Mouse (Mus musculus): ENCODE results near the gene Laptm5.

Laptm5 gene

DNA sequence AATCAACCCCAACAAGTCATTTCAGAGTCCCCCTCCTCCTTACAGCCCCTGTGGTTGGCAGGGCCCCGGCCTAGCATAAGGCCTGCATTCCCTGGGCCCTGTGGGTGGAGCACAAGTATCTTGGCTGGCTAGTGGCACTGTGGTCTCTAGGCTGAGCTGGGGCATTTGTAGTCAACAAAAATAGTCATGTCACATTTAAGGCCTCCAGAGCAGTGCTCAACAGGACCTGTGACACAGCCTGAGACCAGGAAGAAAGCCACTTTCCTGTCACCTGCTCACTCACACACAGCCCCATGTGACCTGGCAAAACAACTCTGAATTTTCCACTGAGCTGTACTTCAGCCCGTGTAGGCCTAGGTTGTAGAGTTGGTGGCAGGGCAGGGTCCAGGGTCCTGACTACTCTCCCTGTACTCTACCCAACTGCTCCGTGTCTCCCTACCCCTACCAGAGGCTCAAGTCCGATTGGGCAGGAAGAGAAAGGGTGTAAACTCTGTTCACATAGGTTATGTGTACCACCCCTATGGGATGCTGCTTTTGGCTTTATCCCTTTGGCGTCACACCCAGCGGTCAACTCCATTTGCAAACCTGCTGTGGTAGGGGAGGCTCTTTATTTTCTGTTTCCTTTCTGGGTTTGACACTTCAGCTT, 13.0 kb upstream of the Laptm5 start:
- peak; percentile 46 for DNase-seq

DNA sequence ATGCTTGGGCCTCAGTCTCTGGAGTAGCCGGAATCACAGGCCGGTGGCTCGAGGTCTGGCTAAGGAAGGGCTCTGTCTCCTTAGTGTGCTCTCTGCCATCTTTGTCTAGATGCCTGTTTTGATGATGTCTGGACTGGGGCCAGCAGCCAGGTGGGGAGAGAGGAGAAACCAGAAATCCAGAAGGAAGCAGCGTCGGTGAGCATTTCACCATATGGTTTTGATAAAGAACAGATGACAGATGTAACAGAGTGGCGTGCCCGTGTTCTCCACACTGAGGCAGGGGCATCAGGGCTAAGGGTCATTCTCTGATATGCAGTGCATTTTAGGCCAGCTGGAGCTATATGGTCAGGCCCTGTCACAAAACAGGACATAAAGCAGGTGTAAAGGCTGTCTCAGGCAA, 12.2 kb upstream of the Laptm5 start:
- no peak for DNase-seq

DNA sequence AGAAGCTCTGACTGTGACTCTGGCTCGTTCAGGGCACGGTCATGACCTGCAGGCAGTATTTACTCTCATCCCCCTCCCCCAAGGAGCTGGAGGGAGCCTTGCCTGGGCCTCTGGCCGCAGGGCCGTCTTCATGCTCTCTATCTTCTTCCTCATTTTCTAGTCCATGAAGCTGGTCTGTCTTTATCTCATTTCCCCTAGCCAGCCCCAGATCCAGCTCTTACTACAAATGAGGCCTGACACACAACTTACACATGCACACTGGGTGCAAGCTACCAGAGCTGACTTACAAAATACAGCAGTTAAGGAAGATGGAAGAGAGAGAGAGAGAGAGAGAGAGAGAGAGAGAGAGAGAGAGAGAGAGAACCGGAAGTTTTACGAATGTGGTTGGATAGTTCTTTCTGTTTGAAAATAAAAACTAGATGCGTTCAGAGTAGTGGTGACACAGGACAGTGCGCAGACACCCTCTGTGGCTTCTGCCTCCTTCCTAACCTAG, 10.6 kb upstream of the Laptm5 start:
- no peak for DNase-seq

DNA sequence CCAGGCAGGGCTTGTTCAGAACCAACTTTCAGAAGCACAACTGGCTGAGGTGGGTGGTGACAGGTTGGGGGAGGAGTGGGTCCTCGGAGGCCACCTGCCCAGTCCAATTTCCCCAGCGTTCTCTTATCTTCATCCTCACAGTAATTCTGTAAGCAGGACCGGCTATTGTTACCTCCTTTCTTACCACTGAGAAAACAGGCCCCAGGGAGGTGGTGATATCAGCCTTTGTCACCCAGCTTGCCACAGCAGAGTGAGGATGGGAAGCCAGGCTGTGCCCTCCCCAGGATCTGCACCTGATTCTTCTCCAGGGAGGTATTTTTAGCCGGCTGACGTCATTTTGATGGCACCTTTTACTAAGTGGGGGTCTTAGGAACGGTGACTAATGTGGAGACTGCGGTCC, 7.9 kb upstream of the Laptm5 start:
- DNase-seq: no peak

DNA sequence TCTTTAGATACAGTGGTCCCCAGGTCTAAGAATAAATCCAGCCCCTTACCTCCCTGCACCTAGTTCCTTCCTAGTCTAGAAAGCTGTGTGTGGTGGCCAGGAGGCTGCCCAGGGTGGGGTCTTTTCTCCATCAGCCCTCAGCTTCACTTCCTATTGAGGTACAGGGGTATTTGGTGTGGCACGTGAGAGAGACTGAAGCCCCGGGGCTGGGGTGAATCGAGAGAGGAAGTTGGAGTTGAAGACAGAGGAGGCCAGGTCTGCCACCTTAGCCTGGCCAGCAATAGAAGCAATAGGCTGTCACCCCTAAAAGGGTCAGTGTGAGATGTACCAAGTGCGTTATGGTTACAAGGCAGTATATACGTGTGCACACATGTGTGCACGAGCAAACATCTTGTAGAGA, 7.0 kb upstream of the Laptm5 start:
- DNase-seq: no peak

DNA sequence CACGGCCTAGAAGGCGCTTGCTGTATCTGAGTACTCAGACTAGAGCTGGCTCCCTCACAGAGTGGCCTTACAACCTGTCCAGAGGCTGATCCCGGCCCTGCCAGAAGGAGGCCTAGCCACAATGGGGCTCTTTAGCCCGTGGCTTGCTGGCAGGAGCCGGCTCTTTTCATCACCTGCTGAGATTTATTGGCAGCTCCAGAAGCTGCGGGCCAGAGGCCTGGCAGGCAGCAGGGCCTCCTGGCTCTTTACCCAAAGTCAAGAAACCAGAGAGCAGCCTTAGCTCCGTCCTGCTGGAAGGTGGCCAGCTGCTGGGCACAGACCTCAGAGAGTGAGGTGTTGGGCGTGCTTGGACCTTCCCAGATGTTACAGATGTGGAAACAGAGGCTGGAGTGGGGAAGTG, 6.6 kb upstream of the Laptm5 start:
- DNase-seq: peak; percentile 65

DNA sequence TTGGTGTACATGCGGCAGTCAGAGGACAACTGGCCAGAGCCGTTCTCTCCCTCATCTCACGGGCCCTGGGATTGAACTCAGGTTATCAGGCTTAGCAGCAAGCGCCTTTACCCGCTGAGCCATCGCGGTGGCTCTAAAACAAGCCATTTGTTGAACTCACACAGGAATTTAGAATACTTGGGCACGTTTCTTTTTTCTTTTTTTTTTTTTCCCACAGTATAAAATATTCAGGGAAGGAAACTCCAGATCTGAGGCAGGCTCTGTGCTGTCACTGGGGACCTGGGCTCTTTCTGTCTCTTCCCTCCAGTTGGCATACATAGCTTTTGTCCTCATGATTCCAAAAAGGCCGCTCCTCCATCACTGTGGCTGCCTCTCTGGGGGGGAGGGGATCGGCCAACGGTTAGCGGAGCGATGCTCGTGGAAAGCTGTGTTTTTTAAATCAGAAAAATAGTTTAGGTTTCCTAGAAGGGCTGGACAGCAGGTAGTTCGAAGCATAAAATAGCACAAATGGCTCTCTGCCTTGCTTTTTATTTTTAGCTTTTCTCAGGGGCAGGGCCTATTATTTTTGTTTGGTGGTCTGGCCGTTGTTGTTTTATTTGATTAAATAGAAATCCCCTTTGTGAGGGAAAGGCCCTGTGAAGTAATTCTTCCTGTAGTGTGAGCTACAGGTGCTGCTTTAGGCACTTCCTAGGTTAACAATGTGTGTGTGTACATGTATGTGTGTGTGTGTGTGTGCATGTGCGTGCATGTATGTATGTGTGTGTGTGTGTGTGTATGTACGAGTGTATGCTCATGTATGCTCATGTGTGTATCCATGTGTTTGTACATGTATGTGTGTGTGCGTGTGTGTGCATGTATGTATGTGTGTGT, 5.5 kb upstream of the Laptm5 start:
- DNase-seq: no peak

DNA sequence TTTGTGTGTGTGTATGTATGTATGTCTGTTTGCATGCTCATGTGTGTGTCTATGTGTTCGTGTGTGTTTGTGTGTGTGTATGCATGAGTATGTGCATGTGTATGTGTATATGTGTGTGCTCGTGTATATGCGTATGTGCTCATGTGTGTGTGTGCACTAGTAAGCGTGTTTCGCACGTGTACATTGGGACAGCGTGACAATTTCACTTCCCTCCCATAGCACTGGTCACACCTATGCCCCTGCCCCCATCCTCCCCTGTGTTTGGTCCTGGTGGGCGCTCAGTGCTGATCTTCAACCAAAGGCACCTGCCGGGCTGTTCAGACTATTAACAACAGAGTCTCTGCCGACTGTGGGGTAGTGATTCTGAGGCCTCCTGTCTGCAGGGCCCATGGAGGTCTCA, 4.8 kb upstream of the Laptm5 start:
- DNase-seq: no peak

DNA sequence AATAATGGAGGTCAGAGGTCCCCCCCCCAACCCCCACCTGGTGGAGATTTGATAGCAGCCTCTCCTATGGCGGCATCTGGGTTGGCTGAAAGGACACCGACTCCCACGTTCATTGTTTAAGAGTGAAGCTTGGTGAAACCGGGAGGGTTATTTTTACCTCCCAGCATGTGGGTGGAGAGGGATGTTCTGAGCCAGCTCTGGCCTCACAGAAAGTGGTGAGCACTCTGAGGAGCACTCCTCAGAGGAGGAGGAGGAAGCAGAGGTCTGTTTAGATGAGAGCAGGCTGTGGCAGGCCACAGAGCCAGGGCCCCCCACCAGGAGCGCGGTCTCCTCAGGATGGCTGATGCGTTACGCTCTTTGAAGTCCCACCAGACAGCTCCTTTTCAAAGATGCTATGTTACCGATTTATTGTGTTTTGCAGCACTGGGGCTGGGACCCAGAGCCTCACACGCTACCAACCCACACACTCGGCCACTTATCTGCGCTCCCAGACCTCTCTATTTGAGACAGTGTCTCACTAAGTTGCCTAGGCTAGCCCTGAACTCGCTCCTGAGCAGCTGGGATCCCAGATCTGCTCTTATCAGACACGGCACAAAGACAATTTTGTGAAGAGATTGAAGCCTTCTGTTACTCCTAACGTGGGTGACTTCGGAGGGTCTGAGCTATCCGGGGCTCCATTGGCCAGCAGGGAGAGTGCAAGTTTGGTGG, 3.6 kb upstream of the Laptm5 start:
- no peak for DNase-seq

DNA sequence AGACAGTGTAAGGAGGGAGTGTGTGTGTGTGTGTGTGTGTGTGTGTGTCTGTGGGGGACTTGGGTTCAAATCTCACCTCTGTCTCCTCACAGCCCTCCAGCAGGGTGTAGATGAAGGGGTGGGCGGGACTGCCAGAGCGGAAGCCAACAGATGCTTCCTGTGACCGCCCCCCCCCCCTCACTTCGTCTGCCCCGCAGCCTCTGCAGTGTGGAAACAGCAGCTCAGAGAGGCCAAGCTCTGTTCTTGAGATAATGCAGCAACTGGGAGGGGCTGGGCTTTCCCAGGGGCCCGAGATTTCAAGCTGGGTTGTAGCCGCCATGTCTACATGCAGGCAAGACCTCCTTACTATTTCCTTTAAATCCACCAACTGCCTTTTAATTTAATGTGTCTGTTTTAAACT, 2.3 kb upstream of the Laptm5 start:
- no peak for DNase-seq

DNA sequence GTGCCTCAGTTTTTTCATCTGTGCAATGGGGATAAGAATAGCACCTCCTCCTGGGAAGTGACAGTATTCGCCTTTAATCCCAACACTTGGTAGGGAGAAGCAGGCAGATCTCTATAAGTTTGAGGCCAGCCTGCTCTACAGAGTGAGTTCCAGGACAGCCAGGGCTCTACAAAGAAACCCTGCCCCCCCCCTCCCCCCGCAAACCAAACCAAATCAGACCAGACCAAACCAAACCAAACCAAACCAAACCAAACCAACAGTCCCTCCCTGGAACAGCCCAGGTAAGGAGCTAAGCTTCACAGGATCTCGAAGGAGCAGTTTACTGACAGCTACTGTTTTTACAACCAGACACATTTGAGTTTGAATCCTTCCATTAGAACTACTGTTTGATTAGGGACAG, 299 bp upstream of the Laptm5 start:
- DNase-seq: no peak

DNA sequence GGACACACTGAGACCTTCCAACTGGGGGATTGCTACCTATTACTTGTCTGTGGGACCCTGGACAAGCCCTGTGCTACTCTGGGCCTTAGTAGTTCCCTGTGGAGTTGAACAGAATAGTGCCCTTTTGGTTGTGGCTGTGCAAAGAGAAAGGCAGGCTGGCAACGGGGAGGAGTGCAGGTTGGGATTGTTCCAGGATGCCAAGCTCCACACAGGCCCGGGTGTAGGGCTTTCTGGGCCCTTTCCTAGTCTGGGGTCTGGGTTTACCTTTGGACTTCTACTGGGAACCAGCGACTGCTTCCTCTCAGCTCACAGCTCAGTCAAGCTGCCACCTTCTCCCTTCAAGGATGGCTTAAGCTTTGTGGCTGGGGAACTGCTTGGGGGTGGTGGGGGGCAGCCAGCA, 586 bp downstream of the Laptm5 start:
- no peak for DNase-seq

DNA sequence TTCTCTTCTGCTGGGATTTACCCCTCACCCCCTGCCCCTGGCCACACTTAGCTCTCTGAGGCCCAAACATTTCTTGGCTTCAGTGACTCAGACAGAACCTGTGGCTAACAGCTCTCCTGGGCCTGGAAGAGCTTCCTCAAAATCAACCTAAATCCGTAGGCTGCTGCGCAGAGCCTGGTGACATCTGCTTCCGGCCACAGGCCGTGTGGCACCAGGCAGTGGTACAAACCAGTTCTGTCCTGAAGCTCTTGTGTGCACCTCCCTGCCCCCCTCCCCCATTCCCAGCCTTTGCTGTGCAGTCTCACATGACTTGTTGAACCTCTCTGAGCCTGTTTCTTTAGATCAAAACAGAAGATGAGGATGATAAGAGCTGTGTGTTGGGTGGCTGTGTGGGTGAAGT, 1.1 kb downstream of the Laptm5 start:
- DNase-seq: peak; percentile 7

DNA sequence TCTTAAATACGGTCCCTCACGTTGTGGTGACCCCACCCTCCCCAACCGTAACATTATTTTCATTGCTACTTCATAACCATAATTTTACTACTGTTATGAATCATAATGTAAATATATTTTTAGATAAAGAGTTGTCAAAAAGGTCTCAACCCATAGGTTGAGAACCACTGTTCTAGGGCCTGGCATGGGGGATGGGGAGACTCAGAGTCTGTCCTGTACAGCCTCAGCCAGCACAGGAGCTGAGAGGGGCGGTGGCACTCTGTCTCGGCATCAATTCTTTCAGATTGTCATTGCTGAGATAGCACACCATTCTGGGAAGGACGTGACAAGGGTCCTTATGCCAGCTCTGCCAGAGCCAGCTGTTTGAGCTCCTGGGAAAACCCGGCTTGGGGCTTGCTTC, 1.6 kb downstream of the Laptm5 start:
- no peak for DNase-seq

DNA sequence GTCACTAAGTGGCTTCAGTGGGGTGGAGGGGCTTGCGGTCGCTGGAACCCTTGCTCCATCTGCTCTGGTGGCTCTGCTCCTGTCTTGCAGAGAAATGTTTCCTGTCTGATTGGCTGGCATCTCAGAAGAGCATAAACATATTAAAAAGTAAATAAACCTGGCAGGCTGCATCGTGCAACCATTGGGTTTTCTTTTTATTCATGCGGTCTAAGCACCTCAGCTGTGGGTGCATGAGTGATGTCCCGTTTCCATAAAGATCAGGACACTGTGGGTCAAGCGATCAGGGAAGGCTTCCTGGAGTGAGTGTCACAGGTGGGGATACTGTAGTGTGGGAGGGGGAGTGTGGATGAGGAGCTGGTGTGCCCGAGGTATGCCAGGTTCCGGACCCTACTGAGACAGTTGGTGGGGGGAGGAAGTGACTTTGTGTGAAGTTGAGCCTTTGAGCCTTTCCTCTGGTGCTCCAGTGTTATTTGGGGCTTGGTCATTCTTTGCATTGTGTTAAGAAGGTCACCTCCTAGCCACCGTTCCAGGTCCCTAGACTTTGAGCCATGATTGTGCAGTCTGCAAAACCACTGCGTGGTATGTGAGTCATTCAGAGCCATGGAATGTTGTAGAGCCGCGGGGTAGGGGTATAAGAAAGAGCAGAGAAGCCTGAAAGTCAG, 2.2 kb downstream of the Laptm5 start:
- DNase-seq: no peak

DNA sequence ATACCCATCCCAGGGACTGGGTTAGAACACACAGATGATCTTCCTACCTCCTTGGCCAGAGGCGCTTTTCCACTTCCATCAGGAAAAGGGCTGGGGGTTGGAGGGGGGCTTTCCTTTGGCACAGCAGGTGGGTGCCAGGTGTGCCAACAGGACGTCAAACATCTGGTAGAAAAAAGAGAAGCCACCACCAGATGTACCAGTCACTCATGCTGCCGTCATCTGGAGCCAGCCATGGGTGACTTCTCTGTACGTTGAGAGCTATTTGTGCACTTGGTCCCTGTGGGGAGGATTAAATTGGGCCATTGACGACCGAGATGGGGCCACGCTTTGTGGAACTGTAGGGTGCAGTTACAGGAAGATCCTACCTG, 2.7 kb downstream of the Laptm5 start:
- no peak for DNase-seq

DNA sequence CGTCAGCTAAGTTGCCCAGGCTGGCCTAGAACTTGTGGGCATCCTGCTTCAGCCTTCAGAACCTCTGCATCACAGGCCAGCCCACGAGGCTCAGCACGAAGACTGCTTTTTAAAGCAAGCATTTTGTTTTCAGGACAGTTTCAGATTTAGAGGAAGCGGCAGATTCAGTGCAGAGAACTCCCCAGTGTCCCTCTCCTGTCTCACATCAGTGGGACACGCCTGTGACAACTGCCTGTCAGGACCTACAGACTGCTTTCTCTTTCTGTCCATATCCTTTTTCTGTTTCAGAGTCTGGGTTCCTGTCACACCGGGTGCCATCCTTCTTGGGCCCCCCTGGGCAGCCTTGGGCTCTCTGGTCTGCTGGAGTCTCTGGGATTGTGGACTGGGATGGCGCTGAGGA, 3.7 kb downstream of the Laptm5 start:
- no peak for DNase-seq

DNA sequence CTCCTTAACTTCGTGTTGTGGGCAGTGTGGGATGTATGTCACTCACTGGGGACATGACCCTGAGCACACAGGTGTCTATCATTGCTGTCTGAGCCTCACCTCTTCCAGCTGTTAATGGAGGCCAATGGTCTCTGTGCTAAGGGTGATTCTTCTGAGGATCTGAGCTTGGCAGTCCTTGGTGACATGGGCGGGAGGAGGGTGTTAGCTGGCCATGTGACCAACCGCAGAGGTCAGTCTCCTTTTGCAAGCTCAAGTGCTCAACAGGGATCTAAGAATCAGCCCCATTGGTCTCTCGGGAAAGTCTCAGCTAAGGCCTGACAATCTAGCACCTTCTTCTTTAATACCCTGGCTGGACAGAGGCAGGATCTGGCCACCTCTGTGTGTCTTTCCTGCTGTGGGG, 4.6 kb downstream of the Laptm5 start:
- DNase-seq: no peak

DNA sequence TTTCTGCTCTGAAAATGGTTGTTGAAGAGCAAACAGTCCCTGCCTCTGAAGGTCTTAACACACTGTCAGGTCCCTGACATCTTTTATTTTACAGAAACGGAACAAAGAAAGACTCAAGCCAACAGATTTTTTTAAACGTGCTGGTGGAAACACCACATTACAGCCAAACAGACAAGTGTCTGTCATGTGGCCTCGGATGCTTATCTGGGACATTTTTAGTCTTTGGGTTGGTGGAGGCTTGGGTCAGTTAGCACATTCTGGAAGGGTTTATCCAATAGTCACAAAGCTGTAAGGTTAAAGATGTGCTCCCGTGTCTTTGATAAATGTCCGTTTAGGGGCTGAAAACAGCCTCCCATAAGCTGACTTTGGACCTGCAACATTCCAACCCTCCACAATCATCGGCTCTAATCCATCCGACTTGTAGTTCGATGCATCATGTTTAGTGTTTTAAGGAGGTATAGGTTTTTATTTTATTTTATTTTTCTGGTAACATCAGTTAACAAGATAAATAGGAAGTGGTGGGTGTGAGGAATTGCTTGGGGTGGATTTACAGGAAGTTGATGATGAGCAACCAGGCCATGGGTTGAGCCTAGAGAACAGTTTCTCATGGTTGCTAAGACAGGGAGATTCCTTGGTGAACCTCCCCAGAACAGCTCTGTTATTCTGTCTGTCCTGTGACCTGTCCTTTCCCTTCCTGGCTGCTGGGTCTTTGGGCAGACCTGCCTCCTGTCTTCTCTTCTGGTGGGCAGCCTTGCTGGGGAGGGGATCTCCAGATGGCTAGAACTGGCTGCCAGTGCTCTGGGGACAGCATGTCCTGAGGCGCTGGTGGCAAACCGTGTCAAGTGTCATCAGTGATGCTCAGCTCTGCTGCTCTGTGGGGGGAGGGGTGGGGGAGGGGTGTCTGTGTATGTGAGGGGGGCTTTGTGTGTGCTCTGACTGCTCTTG, 6.2 kb downstream of the Laptm5 start:
- DNase-seq: no peak

DNA sequence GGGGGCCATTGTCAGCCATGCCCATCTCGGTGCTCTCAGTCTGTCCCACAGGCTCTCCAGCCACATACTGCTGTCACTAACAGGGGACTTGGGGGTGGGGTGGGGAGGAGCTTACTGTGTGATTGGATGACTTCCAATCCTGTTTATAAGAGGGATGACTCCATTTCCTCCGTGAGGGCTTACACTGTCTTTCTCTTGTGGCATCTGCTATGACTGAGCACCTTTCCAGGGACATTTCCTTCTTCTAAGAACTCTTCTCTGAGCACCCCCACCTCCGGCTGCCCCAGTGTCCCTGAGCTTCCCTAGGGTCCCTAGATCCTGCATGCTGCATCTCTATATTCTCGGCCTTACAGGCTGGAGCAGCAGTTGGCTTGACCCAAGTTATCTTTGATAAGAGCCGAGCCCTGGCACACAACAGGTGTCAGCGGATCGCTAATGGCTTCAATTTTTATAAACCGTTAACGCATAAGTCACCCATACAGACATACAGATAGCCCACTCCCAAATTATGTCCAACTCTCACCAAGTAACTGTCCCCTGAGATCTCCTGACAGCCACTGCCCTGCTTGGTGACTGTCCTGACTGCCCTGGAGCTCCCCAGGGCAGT, 6.9 kb downstream of the Laptm5 start:
- no peak for DNase-seq

DNA sequence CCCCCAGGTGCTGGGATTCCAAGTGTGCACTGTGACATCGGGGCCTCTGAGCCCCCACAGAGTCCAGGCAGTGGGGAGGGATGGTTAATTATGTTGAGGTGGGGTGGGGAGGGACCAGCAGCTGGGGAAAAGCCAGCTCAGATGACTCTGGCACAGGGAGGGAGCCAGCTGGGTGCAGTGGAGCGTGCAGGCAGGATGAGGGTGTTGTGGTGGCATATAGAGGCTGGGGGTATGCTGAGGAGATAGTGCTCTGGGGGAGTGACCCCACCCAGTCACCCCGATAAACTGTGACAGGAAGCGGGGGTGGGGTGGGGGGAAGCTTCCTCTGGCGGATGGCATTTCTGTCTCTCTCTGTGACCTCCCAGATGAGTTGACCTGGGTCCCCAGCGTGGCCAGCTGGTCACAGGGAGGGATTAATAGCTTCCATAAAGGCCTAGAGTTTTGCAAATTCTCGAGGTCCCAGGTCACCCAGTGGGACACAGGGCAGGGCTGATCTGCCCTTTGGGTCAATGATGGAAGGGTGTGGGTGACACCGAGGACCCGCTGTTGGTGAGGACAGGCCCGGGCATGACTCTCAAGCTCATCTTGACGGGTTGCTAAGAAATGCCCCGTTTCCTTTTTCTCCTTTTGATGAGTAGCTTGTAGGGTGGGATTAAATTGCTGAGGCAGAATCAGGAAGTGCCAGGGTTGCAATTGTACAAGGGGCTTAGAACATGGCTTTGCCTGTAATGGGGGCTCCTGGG, 8.2 kb downstream of the Laptm5 start:
- DNase-seq: no peak
